ENCODE assay signal across 16 mouse cellular contexts in the genomic region with DNA sequence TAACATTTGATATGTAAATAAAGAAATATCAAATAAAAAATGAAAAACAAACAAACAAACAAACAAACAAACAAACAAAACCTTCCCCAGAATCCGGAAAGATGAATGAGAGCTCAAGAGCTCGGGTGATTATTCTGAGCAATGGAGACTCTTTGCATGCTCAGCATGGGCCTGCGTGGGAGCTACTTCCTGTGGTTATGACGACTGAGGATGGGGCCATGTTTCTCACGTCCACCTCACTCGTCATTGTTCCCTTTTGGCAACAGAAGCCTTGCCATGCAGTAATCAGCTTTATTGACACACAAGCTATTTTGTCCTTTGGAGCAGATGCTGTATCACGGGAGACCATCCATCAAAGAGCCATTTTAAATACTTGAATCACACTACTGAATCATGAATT.
"Had no signal": no experiment of that assay in that cellular context is flagged by ENCODE, and none has a peak within 500 bp of the region (broad histone marks: within the 10 kb centered on the region; RNA-seq: fewer than 3 reads in every experiment).

No protein-coding gene starts in this region.

- H3K4me3 ChIP-seq: liver, embryonic 12.5 days; midbrain, embryonic 10.5 days; midbrain, embryonic 12.5 days; myocyte; neural tube, embryonic 13.5 days; neural tube, embryonic 15.5 days; stomach, embryonic 15.5 days had no signal

- H3K9me3 ChIP-seq: liver, embryonic 12.5 days; midbrain, embryonic 10.5 days; midbrain, embryonic 12.5 days; neural tube, embryonic 13.5 days; neural tube, embryonic 15.5 days; stomach, embryonic 15.5 days had no signal

- H3K4me2 ChIP-seq: liver, embryonic 12.5 days; midbrain, embryonic 12.5 days; neural tube, embryonic 13.5 days; neural tube, embryonic 15.5 days; stomach, embryonic 15.5 days had no signal

- ATAC-seq: liver, embryonic 12.5 days; midbrain, embryonic 16.5 days had no signal

- H3K27ac ChIP-seq: liver, embryonic 12.5 days; liver, embryonic 14.5 days; midbrain, embryonic 10.5 days; midbrain, embryonic 12.5 days; neural tube, embryonic 13.5 days; neural tube, embryonic 15.5 days; stomach, embryonic 15.5 days; stomach, postnatal 0 days had no signal

- H3K27me3 ChIP-seq: liver, embryonic 12.5 days; midbrain, embryonic 12.5 days; neural tube, embryonic 13.5 days; neural tube, embryonic 15.5 days; stomach, embryonic 15.5 days had no signal

- H3K9ac ChIP-seq: liver, embryonic 12.5 days; liver, embryonic 14.5 days; midbrain, embryonic 12.5 days; neural tube, embryonic 13.5 days; neural tube, embryonic 15.5 days; stomach, embryonic 15.5 days had no signal

- H3K36me3 ChIP-seq: liver, embryonic 12.5 days; midbrain, embryonic 10.5 days; midbrain, embryonic 12.5 days; neural tube, embryonic 13.5 days; neural tube, embryonic 15.5 days; stomach, embryonic 15.5 days had no signal

- H3K4me1 ChIP-seq: liver, embryonic 12.5 days; midbrain, embryonic 10.5 days; midbrain, embryonic 12.5 days; neural tube, embryonic 13.5 days; neural tube, embryonic 15.5 days; stomach, embryonic 15.5 days had no signal

- DNase-seq: lung, adult 18-20 months; midbrain, embryonic 14.5 days; right cerebral cortex, postnatal 14 days; thymus, adult 2 months; thymus, postnatal 25 days; thymus, postnatal 4 days had no signal
